Mouse (Mus musculus) forebrain, embryonic 12.5 days (tissue): ENCODE results near the gene Ftl1. TPM values are rescaled to one million over a fixed set of nuclear protein-coding genes. Genes with fewer than 3 reads are reported as not detected.
"Not testable (repeated sequence)": the region's sequence is repeated elsewhere in the genome, so short reads cannot be mapped to it uniquely, and the experiment has no call there.

ENCODE experiments used
- ATAC-seq: fragments of 200-750 bp; cut with Nextera tagmentation; 2 replicates; pipeline ENCODE4 v1.8.0; 2017; ENCODE audit warnings: moderate TSS enrichment; ENCODE audit not compliant: low FRiP score
- H3K27ac ChIP-seq: fragments of 300-500 bp; sonication (generic); 2 replicates; pipeline ENCODE4 v1.5.1; 2016; ENCODE audit warnings: mild to moderate bottlenecking
- H3K27me3 ChIP-seq: fragments of 300-500 bp; sonication (generic); 2 replicates; pipeline ENCODE4 v1.6.1; 2016; ENCODE audit warnings: mild to moderate bottlenecking
- H3K36me3 ChIP-seq: fragments of 300-500 bp; sonication (generic); replicated peaks from 2 replicates; pipeline ENCODE4 v1.6.1; 2016; ENCODE audit warnings: mild to moderate bottlenecking
- H3K4me1 ChIP-seq: fragments of 300-500 bp; sonication (generic); 2 replicates; pipeline ENCODE4 v1.6.1; 2016
- H3K4me2 ChIP-seq: fragments of 300-500 bp; sonication (generic); 2 replicates; pipeline ENCODE4 v1.6.1; 2016; ENCODE audit warnings: mild to moderate bottlenecking, moderate library complexity
- H3K4me3 ChIP-seq: fragments of 300-500 bp; sonication (generic); replicated peaks from 2 replicates; pipeline ENCODE4 v1.5.1; 2016; ENCODE audit warnings: mild to moderate bottlenecking
- H3K9ac ChIP-seq: fragments of 300-500 bp; sonication (generic); 2 replicates; pipeline ENCODE4 v1.6.1; 2016; ENCODE audit warnings: mild to moderate bottlenecking
- H3K9me3 ChIP-seq: fragments of 300-500 bp; sonication (generic); 2 replicates; pipeline ENCODE4 v1.6.1; 2016
- WGBS: fragments of 180-500 bp; shearing (Covaris S2); methylation state at CpG from one replicate; pipeline ENCODE4 v1.1.7; 2016; 5-methylcytosine and 5-hydroxymethylcytosine counted together
- polyA plus RNA-seq: library from polyadenylated mRNA; unstranded; fragments of >200 nt; fragmentation: Nextera tagmentation; extraction: Ambion mirVana; gene quantifications from 2 replicates; pipeline ENCODE4 v1.2.1, GENCODE M21; 2016

The Ftl1 gene
- polyA plus RNA-seq, 1 experiment from 2014 or later, result 5,523 TPM

- Histone ChIP-seq H3K9ac (no peak overlapping the region), H3K4me2 (peak overlapping the region; percentile 90), H3K27me3 (no peaks in the 10 kb centered on the region), H3K4me1 (peaks cover 20% of the 10 kb centered on the region), H3K36me3 (peaks cover 29% of the 10 kb centered on the region), H3K27ac (no peak overlapping the region), H3K9me3 (no peaks in the 10 kb centered on the region), H3K4me3 (peak overlapping the region; percentile 88)
- no peak for ATAC-seq
- WGBS, result 36% methylated on average over 7 of the region's 7 CpGs
These were observed 7.5 kb upstream of the Ftl1 start for GRCm38 (mm10) chr7:45467090-45467670.

GRCm38 (mm10) chr7:45466283-45467089 lies 6.8 kb upstream of the Ftl1 start, which contains the start of gene Bax:
Bax (minus strand) TSS chr7:45466898.
- Histone ChIP-seq H3K4me2 (peak within 1 kb of the TSS; percentile 90), H3K4me1 (peaks cover 20% of the 10 kb centered on the region), H3K4me3 (peak within 1 kb of the TSS; percentile 88), H3K9me3 (no peaks in the 10 kb centered on the region), H3K27me3 (no peaks in the 10 kb centered on the region), H3K36me3 (peaks cover 36% of the 10 kb centered on the region), H3K27ac (peak within 1 kb of the TSS; percentile 57), H3K9ac (peak within 1 kb of the TSS; percentile 88)
- ATAC-seq, result peak; percentile 86
- under 1% methylated on average over 56 of the region's 58 CpGs for WGBS

GRCm38 (mm10) chr7:45465549-45465948 lies 5.9 kb upstream of the Ftl1 start:
- no peak for ATAC-seq
- Histone ChIP-seq H3K4me2 (peak overlapping the region; percentile 90), H3K9me3 (no peaks in the 10 kb centered on the region), H3K9ac (peak overlapping the region; percentile 88), H3K4me1 (peaks cover 27% of the 10 kb centered on the region), H3K27ac (no peak overlapping the region), H3K27me3 (no peaks in the 10 kb centered on the region), H3K4me3 (peak overlapping the region; percentile 88), H3K36me3 (peaks cover 37% of the 10 kb centered on the region)
- WGBS, result 84% methylated on average over 9 of the region's 9 CpGs

DNA sequence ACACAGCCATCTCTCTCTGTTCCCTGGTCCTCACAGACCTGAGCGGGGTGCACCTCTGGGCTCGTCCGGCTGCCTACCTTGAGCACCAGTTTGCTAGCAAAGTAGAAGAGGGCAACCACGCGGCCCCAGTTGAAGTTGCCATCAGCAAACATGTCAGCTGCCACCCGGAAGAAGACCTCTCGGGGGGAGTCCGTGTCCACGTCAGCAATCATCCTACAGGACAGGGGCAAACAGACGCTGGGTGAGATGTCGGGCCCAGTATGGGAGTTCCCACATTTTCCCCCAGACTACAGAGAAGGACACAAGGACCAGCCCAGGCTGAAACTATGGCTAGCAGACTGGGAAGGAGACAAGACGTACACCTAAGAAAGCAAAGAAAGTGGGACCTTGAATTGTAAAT lies 5.4 kb upstream of the Ftl1 start:
- Histone ChIP-seq H3K36me3 (peaks cover 37% of the 10 kb centered on the region), H3K4me1 (peaks cover 32% of the 10 kb centered on the region), H3K9me3 (no peaks in the 10 kb centered on the region), H3K4me3 (peak overlapping the region; percentile 88), H3K27me3 (no peaks in the 10 kb centered on the region), H3K27ac (no peak overlapping the region), H3K4me2 (no peak overlapping the region), H3K9ac (0 out of 2 replicates have a peak overlapping the region, but pooled peaks have one; percentile 88)
- 97% methylated on average over 12 of the region's 12 CpGs for WGBS
- ATAC-seq, result no peak

- H3K9me3 ChIP-seq, result no peaks in the 10 kb centered on the region
- ATAC-seq, result no peak
These were observed 4.5 kb upstream of the Ftl1 start for GRCm38 (mm10) chr7:45463987-45464778.

GRCm38 (mm10) chr7:45462868-45463267 lies 3.2 kb upstream of the Ftl1 start:
- not testable (repeated sequence) for H3K27me3 ChIP-seq, H3K4me3 ChIP-seq, H3K9me3 ChIP-seq, H3K4me2 ChIP-seq, H3K27ac ChIP-seq, H3K9ac ChIP-seq, ATAC-seq
- WGBS, result 79% methylated on average over 4 of the region's 4 CpGs
- Histone ChIP-seq H3K36me3 (peaks cover 42% of the 10 kb centered on the region), H3K4me1 (peaks cover 39% of the 10 kb centered on the region)

More at GRCm38 (mm10) chr7:45463987-45464778, 4.5 kb upstream of the Ftl1 start:
- Histone ChIP-seq H3K27ac (no peak overlapping the region), H3K4me3 (no peak overlapping the region), H3K9ac (no peak overlapping the region), H3K36me3 (peaks cover 37% of the 10 kb centered on the region), H3K27me3 (no peaks in the 10 kb centered on the region), H3K4me2 (no peak overlapping the region), H3K4me1 (peaks cover 34% of the 10 kb centered on the region)
- whole genome bisulfite sequencing, result 95% methylated on average over 7 of the region's 7 CpGs

DNA sequence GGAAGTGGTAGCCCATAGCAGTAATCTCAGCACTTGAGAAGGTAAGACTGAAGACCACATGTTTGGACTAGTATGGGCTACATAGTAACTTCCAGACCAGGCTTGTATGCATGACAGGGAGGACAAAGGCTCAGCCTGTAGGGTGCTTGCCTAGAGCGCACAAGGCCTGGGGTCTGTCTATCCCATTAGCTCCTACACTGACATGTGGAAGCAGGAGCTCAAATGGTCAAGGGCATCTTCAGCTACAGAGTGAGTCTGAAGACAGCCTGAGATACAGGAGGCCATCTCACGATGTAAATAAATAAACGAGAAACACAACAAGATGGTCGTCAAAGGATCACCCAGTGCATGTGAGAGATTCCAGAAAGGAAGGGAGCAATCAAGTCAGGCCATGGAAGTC lies 2.6 kb upstream of the Ftl1 start:
- peaks cover 43% of the 10 kb centered on the region for H3K4me1 ChIP-seq

DNA sequence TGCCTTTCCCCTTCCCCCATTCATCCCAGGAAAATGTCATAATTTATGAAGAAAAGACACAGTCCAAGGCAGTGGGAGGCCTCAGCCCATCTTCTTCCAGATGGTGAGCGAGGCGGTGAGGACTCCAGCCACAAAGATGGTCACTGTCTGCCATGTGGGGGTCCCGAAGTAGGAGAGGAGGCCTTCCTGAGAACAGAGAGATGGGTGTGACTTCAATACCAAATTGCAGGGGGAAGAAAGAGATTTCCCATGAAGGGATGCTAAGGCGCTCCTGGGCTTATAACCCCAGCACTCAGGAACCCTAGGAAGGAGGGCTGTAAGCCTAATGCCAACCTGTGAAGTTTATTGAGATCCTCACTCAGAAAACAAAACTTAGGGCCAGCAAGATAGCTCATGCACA lies 2.1 kb upstream of the Ftl1 start:
- ATAC-seq, result no peak
- H3K4me1 ChIP-seq, result peaks cover 45% of the 10 kb centered on the region
- no peaks in the 10 kb centered on the region for H3K27me3 ChIP-seq
- WGBS, result 94% methylated on average over 4 of the region's 4 CpGs
- peak overlapping the region; percentile 95; the same call in 1 of the 2 replicates for H3K27ac ChIP-seq
- H3K4me3 ChIP-seq, result no peak overlapping the region
- no peaks in the 10 kb centered on the region for H3K9me3 ChIP-seq
- H3K4me2 ChIP-seq, result no peak overlapping the region
- H3K9ac ChIP-seq, result no peak overlapping the region
- H3K36me3 ChIP-seq, result peaks cover 52% of the 10 kb centered on the region

More for the DNA sequence above, 2.6 kb upstream of the Ftl1 start:
- no peaks in the 10 kb centered on the region for H3K9me3 ChIP-seq
- WGBS, result 96% methylated on average over 4 of the region's 4 CpGs
- no peak overlapping the region for H3K27ac ChIP-seq
- H3K27me3 ChIP-seq, result no peaks in the 10 kb centered on the region
- H3K4me2 ChIP-seq, result no peak overlapping the region
- no peak overlapping the region for H3K9ac ChIP-seq
- no peak for ATAC-seq
- peaks cover 47% of the 10 kb centered on the region for H3K36me3 ChIP-seq
- H3K4me3 ChIP-seq, result no peak overlapping the region

GRCm38 (mm10) chr7:45461326-45461725 lies 1.6 kb upstream of the Ftl1 start:
- H3K27ac ChIP-seq, result peak overlapping the region; percentile 95
- ATAC-seq, result no peak
- H3K9me3 ChIP-seq, result no peaks in the 10 kb centered on the region
- H3K4me2 ChIP-seq, result no peak overlapping the region
- no peak overlapping the region for H3K9ac ChIP-seq
- 79% methylated on average over 4 of the region's 5 CpGs for WGBS
- peaks cover 55% of the 10 kb centered on the region for H3K36me3 ChIP-seq
- H3K4me3 ChIP-seq, result no peak overlapping the region
- no peaks in the 10 kb centered on the region for H3K27me3 ChIP-seq
- peaks cover 49% of the 10 kb centered on the region for H3K4me1 ChIP-seq

DNA sequence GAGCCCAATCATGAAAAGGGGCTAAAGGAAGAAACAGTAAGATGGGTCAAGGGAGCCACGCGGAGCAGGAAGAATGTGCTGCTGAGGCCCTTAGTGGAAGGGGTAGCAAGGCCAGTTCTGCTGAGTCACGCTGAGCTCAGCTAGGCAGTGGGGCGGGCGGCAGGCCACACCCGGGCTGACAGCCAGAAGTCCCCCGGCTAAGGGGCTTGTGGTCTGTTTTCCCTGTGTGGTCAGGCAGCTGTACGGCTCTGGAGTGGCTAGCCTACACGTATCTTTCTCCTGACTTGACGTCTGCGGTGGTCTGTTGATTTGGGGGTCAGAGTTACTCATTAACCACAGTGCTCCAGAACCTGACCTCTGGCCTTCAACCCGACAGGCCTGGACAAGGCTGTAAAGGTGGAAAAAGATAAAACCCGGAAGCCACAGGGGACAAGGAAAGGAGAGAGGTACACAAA lies 1.2 kb upstream of the Ftl1 start:
- Histone ChIP-seq H3K9ac (no peak overlapping the region), H3K9me3 (no peaks in the 10 kb centered on the region), H3K4me3 (0 out of 2 replicates have a peak overlapping the region, but pooled peaks have one; percentile 4), H3K36me3 (peaks cover 60% of the 10 kb centered on the region), H3K27me3 (no peaks in the 10 kb centered on the region), H3K4me1 (peaks cover 49% of the 10 kb centered on the region), H3K4me2 (no peak overlapping the region; the same call in 1 of the 2 replicates), H3K27ac (peak overlapping the region; percentile 95)
- ATAC-seq, result no peak
- WGBS, result 53% methylated on average over 13 of the region's 13 CpGs

DNA sequence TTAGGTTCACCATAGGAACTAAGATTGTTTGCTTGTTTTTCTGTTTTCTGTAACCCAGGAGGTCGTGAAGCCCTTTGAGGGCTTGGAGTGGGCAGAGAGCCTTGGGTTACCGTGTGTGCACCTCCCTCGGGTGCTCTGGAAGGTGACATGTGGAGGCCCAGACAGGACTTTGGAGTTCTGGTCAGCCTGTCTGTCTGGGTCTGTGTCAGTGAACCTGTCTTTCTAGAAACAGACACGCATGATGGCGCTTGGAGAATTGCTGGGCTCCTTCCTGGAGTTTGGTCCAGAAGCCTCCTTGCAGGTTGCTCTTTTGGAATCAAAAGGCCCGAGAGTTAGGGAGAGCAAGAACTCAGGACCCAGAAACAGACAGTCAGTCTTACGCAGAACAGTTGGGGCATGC lies 693 bp upstream of the Ftl1 start:
- 77% methylated on average over 7 of the region's 7 CpGs for WGBS
- no peaks in the 10 kb centered on the region for H3K9me3 ChIP-seq
- H3K4me1 ChIP-seq, result peaks cover 44% of the 10 kb centered on the region

More for the DNA sequence above, 693 bp upstream of the Ftl1 start:
- no peaks in the 10 kb centered on the region for H3K27me3 ChIP-seq
- H3K36me3 ChIP-seq, result peaks cover 61% of the 10 kb centered on the region
- peak overlapping the region; percentile 95 for H3K27ac ChIP-seq
- H3K4me3 ChIP-seq, result peak overlapping the region; percentile 82
- peak overlapping the region; percentile 53 for H3K4me2 ChIP-seq
- peak overlapping the region; percentile 36; the same call in 1 of the 2 replicates for H3K9ac ChIP-seq
- 0 out of 2 replicates have a peak, but pooled peaks have one; percentile 1 for ATAC-seq
